Mouse (Mus musculus) forebrain, embryonic 10.5 days (tissue): ENCODE results near the gene Alg14. TPM values are rescaled to one million over a fixed set of nuclear protein-coding genes. Genes with fewer than 3 reads are reported as not detected.

ENCODE experiments used
- DNase-seq: peaks from one replicate; pipeline ENCODE4 v3.0.0-alpha.2; 2017; ENCODE audit warnings: low spot score; ENCODE audit errors: extremely low spot score
- H3K27ac ChIP-seq: fragments of 300-500 bp; sonication (generic); 2 replicates; pipeline ENCODE4 v1.5.1; 2016; ENCODE audit warnings: mild to moderate bottlenecking
- H3K27me3 ChIP-seq: fragments of 300-500 bp; sonication (generic); 2 replicates; pipeline ENCODE4 v1.6.1; 2016; ENCODE audit warnings: mild to moderate bottlenecking; ENCODE audit not compliant: poor library complexity, severe bottlenecking
- H3K36me3 ChIP-seq: fragments of 300-500 bp; sonication (generic); replicated peaks from 2 replicates; pipeline ENCODE4 v1.6.1; 2016; ENCODE audit warnings: mild to moderate bottlenecking, moderate library complexity
- H3K4me1 ChIP-seq: fragments of 300-500 bp; sonication (generic); 2 replicates; pipeline ENCODE4 v1.6.1; 2016
- H3K4me3 ChIP-seq: fragments of 300-500 bp; sonication (generic); 2 replicates; pipeline ENCODE4 v1.5.1; 2016; ENCODE audit warnings: mild to moderate bottlenecking, moderate library complexity
- H3K9me3 ChIP-seq: fragments of 300-500 bp; sonication (generic); 2 replicates; pipeline ENCODE4 v1.6.1; 2016; ENCODE audit warnings: mild to moderate bottlenecking, moderate library complexity
- WGBS: fragments of 180-500 bp; shearing (Covaris S2); methylation state at CpG from one replicate; pipeline ENCODE4 v1.1.7; 2016; 5-methylcytosine and 5-hydroxymethylcytosine counted together
- polyA plus RNA-seq: library from polyadenylated mRNA; unstranded; fragments of >200 nt; fragmentation: Nextera tagmentation; extraction: Ambion mirVana; gene quantifications from 2 replicates; pipeline ENCODE4 v1.2.1, GENCODE M21; 2016

Alg14 gene
- polyA plus RNA-seq, 1 experiment from 2014 or later = 30.9 TPM

- H3K4me1 ChIP-seq = peaks cover 21% of the 10 kb centered on the region
- H3K4me3 ChIP-seq = no peak overlapping the region
- H3K27me3 ChIP-seq = no peaks in the 10 kb centered on the region
- H3K36me3 ChIP-seq = no peaks in the 10 kb centered on the region
- no peak overlapping the region for H3K27ac ChIP-seq
- H3K9me3 ChIP-seq = no peaks in the 10 kb centered on the region
- no peak for DNase-seq
- 81% methylated on average over 5 of the region's 5 CpGs for WGBS
These were observed 88.1 kb downstream of the Alg14 start for GRCm38 (mm10) chr3:121379699-121380098.

DNA sequence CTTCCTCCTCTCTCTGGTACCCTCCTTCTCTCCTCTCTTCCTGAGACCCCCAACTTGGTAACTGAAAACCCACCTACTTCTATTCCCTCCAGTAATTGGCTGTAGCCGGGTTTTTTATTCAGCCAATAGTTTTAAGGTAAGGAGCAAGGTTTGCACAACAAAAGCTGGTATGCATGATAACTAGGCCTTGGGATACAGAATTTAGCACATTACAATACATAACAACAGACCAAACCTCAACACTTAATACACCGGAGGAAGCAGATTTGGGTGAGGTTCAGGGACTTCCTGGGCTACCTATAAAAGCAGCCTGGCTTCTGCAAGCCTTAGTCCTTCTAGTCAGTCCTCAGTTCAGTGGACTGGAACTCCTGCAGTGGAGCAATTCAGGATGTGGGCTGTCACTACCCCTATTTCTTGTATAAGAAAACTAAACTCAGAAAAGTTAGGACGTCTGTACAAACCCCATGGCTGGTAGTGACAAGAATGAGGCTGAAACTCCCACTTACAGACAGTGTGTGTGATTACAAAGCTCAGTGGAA lies 96.0 kb downstream of the Alg14 start:
- Histone ChIP-seq H3K36me3 (no peaks in the 10 kb centered on the region), H3K27ac (no peak overlapping the region), H3K4me1 (peaks cover 21% of the 10 kb centered on the region), H3K4me3 (no peak overlapping the region), H3K27me3 (no peaks in the 10 kb centered on the region), H3K9me3 (no peaks in the 10 kb centered on the region)
- 76% methylated on average over 3 of the region's 3 CpGs for WGBS
- no peak for DNase-seq

DNA sequence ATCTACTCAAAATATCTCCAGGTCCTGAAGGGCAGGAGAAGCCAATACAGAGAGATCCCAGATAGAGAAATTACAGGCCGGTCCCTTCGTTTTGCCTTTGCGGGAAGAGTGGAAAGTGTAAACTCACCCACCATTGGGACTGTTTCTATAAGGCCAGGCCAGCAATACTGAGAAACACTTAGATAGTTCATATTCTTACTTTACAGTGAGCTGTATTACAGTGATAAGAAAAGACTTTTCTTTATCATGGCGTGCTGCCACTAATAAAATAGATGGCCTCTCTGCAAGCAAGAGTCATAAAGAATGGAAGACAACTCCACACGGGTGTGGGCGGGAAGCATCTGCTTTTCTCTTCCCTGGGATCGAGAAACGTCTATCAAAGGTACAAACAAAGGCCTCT lies 97.8 kb downstream of the Alg14 start:
- Histone ChIP-seq H3K27me3 (no peaks in the 10 kb centered on the region), H3K27ac (no peak overlapping the region), H3K9me3 (no peaks in the 10 kb centered on the region), H3K36me3 (no peaks in the 10 kb centered on the region), H3K4me1 (peaks cover 21% of the 10 kb centered on the region), H3K4me3 (no peak overlapping the region)
- DNase-seq = no peak
- 93% methylated on average over 8 of the region's 8 CpGs for WGBS

GRCm38 (mm10) chr3:121389860-121390530 lies 98.4 kb downstream of the Alg14 start:
- peak overlapping the region; percentile 67 for H3K27ac ChIP-seq
- peak overlapping the region; percentile 26; the same call in 1 of the 2 replicates for H3K4me3 ChIP-seq

DNA sequence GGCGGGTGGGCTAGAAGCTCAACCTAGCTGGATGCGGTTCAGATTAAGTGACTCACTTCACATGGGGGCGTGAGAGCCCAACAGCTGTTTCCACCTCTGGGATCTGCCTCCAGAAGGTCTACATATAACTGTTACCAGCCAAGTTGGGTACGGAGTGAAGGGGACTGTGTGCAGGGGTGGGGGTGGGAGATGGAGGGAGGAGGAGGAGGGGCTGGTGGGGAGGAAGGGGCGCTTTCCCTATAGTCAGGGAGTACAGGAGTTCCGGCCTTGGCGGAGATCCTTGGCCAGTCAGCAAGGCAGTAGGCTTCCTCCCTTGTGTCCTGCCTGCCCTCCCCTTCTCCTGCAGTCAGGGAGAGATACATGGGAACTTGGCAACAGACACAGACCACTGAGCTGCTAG lies 99.2 kb downstream of the Alg14 start:
- DNase-seq = no peak
- H3K9me3 ChIP-seq = no peaks in the 10 kb centered on the region
- peaks cover 21% of the 10 kb centered on the region for H3K4me1 ChIP-seq
- peak overlapping the region; percentile 26; the same call in 1 of the 2 replicates for H3K4me3 ChIP-seq
- no peaks in the 10 kb centered on the region for H3K27me3 ChIP-seq
- H3K27ac ChIP-seq = peak overlapping the region; percentile 67
- no peaks in the 10 kb centered on the region for H3K36me3 ChIP-seq
- 64% methylated on average over 7 of the region's 7 CpGs for WGBS

More at GRCm38 (mm10) chr3:121389860-121390530, 98.4 kb downstream of the Alg14 start:
- no peak for DNase-seq
- Histone ChIP-seq H3K4me1 (peaks cover 21% of the 10 kb centered on the region), H3K36me3 (no peaks in the 10 kb centered on the region), H3K27me3 (no peaks in the 10 kb centered on the region), H3K9me3 (no peaks in the 10 kb centered on the region)
- 35% methylated on average over 17 of the region's 17 CpGs for WGBS

- DNase-seq = no peak
- Histone ChIP-seq H3K36me3 (no peaks in the 10 kb centered on the region), H3K4me1 (peaks cover 8% of the 10 kb centered on the region), H3K27ac (no peak overlapping the region), H3K4me3 (no peak overlapping the region), H3K27me3 (no peaks in the 10 kb centered on the region), H3K9me3 (no peaks in the 10 kb centered on the region)
- 89% methylated on average over 16 of the region's 16 CpGs for WGBS
These were observed 104.2 kb downstream of the Alg14 start for GRCm38 (mm10) chr3:121395588-121396295.

DNA sequence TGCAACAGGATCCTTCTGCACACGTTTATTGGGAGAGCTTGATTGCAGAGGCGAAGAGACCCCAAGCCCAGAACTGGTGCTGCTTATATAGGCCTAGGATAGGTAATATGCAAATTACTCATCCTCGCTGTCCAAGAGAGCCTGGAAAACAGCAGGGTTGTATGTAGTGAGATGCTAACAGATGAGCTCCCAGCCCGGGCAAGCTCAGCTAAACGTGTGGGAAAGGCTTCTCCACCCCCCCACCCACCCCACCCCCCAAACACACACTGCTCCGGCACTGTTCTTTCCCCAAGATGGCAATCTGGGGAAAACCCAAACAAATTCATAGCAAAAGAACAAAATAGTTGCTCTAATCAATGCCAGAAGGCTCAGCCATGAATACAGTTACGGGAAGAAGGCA lies 105.0 kb downstream of the Alg14 start:
- Histone ChIP-seq H3K9me3 (no peaks in the 10 kb centered on the region), H3K4me3 (no peak overlapping the region), H3K4me1 (peaks cover 5% of the 10 kb centered on the region), H3K27ac (no peak overlapping the region), H3K36me3 (no peaks in the 10 kb centered on the region), H3K27me3 (no peaks in the 10 kb centered on the region)
- 87% methylated on average over 7 of the region's 7 CpGs for WGBS
- no peak for DNase-seq

- no peak for DNase-seq
- no peak overlapping the region for H3K4me3 ChIP-seq
- WGBS = 83% methylated on average over 6 of the region's 6 CpGs
- no peaks in the 10 kb centered on the region for H3K9me3 ChIP-seq
- no peak overlapping the region for H3K27ac ChIP-seq
- H3K27me3 ChIP-seq = no peaks in the 10 kb centered on the region
- no peaks in the 10 kb centered on the region for H3K36me3 ChIP-seq
- H3K4me1 ChIP-seq = peaks cover 1% of the 10 kb centered on the region; the same call in 1 of the 2 replicates
These were observed 105.4 kb downstream of the Alg14 start for GRCm38 (mm10) chr3:121397007-121397406.

- H3K9me3 ChIP-seq = no peaks in the 10 kb centered on the region
- no peaks in the 10 kb centered on the region for H3K36me3 ChIP-seq
- H3K27me3 ChIP-seq = no peaks in the 10 kb centered on the region
- no peak overlapping the region for H3K4me3 ChIP-seq
- H3K4me1 ChIP-seq = peaks cover 7% of the 10 kb centered on the region
- no peak for DNase-seq
- 85% methylated on average over 4 of the region's 4 CpGs for WGBS
- no peak overlapping the region for H3K27ac ChIP-seq
These were observed 109.8 kb downstream of the Alg14 start for GRCm38 (mm10) chr3:121401384-121401783.

- no peak for DNase-seq
- H3K4me1 ChIP-seq = peaks cover 7% of the 10 kb centered on the region
- H3K27ac ChIP-seq = no peak overlapping the region
- no peaks in the 10 kb centered on the region for H3K36me3 ChIP-seq
- no peak overlapping the region for H3K4me3 ChIP-seq
- no peaks in the 10 kb centered on the region for H3K27me3 ChIP-seq
- H3K9me3 ChIP-seq = no peaks in the 10 kb centered on the region
- 90% methylated on average over 6 of the region's 6 CpGs for WGBS
These were observed 110.5 kb downstream of the Alg14 start for GRCm38 (mm10) chr3:121402096-121402495.

GRCm38 (mm10) chr3:121403449-121403848 lies 111.9 kb downstream of the Alg14 start:
- H3K9me3 ChIP-seq = no peaks in the 10 kb centered on the region
- WGBS = 31% methylated on average over 5 of the region's 5 CpGs
- DNase-seq = no peak
- H3K36me3 ChIP-seq = no peaks in the 10 kb centered on the region
- H3K4me3 ChIP-seq = no peak overlapping the region
- 0 out of 2 replicates have a peak overlapping the region, but pooled peaks have one; percentile 0 for H3K27ac ChIP-seq
- H3K27me3 ChIP-seq = no peaks in the 10 kb centered on the region
- H3K4me1 ChIP-seq = peaks cover 7% of the 10 kb centered on the region

DNA sequence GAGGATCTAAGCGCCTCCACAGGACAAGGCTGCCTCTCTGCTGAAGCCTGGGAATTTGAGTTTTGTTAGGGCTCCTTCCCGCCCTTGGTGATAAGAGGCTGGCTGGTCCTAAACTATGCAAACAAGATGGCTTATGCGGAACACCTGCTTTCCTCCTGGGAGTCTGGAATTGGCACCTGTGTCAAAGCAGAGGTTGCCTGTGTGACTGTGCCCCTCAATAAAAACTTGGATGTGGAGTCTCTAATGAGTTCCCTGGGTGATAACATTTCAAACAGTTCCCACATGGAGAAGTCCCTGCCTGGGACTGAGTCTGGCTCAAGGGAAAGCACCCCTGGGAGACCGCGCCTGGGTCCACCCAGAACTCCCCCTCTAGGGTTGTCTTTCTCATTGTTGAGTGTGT lies 113.5 kb downstream of the Alg14 start:
- 86% methylated on average over 5 of the region's 5 CpGs for WGBS
- no peak for DNase-seq
- H3K27ac ChIP-seq = no peak overlapping the region
- no peaks in the 10 kb centered on the region for H3K36me3 ChIP-seq
- no peaks in the 10 kb centered on the region for H3K9me3 ChIP-seq
- no peaks in the 10 kb centered on the region for H3K27me3 ChIP-seq
- H3K4me1 ChIP-seq = peaks cover 7% of the 10 kb centered on the region
- H3K4me3 ChIP-seq = no peak overlapping the region

- 82% methylated on average over 9 of the region's 9 CpGs for WGBS
These were observed 115.8 kb downstream of the Alg14 start for GRCm38 (mm10) chr3:121407417-121407816.

More at GRCm38 (mm10) chr3:121407417-121407816, 115.8 kb downstream of the Alg14 start:
- H3K4me3 ChIP-seq = no peak overlapping the region
- H3K36me3 ChIP-seq = no peaks in the 10 kb centered on the region
- no peak for DNase-seq
- H3K4me1 ChIP-seq = peaks cover 7% of the 10 kb centered on the region
- H3K27ac ChIP-seq = no peak overlapping the region
- H3K9me3 ChIP-seq = no peaks in the 10 kb centered on the region
- H3K27me3 ChIP-seq = no peaks in the 10 kb centered on the region
